Mouse (Mus musculus): ENCODE results near the gene Myo9b. TPM values are rescaled to one million over a fixed set of nuclear protein-coding genes. Genes with fewer than 3 reads are reported as not detected.
"Not testable (repeated sequence)": the region's sequence is repeated elsewhere in the genome, so short reads cannot be mapped to it uniquely, and the experiment has no call there.

Gene Myo9b
- 16.4 and 18.7 TPM in 2 replicates for polyA plus RNA-seq (2015; fragmentation: Nextera tagmentation; extraction: Ambion mirVana)

DNA sequence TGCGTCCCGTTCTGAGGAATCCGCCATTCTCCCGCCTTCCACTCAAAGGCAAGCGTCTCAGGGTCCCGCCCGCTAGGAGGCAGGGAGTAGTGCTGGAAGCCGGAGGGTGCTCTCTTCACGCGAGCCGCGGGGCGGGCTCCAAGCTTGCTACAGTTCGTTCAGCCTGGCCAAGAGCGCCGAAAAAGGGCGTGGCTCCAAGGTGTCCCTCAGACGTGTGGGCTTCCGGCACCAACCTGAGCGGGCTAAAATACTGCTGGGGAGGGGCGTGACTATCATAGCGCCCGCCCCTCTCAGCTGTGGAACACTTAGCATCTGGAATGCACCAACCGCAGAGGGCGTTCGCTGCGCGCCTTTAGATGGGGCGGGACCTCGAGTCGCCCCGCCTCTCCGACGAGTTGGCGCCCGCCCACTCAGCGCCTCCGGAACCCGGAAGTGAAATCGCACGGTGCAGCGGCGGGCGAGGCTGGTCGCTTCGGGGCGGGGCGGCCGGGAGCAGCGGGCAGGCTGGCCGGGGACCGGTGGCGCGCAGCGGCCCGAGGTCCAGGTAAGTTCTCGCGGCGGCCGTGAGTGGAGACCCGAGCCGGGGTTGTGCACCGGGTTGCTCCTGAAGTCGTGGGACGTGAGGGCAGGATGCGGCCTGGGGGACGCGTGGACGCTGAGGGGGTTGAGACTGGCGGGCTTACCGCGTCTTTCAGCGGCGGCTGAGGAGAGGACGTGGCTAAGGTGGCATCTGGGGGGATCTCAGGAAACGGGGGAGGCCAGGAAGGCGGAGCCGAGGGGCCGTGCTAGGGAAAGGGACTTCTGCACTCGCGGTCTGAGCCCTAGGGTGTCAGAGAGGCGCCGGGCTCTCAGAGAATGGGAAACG is at the start of gene Myo9b, which contains the start of gene Haus8:
Gene Myo9b (plus strand): TSS at position 429 of the 865 bp plus-strand sequence.
Gene Haus8 (minus strand): TSS at position 649 of the 865 bp plus-strand sequence.
- peak; percentile 100 for DNase-seq (ENCODE audit: low spot score)

DNA sequence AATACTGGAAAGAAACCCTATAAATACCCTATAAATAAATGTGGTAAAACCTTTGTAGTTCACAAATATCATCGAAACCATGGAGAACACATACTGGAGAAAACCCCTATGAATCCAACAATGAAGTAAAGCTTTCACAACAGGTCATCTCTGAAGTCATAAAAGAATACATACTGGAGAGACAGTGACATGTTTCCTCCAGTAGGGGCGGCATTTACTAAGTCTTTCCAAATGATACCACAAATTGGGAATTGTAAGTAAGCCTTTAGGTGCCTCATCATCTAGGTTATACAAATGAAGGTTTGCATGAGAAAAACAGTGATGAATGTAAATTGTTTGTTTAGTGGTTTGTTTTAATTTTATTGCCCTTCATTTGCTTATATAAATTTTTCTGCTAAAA is 48.0 kb upstream of the Myo9b start:
- peak; percentile 27 for DNase-seq (ENCODE audit: low spot score)

DNA sequence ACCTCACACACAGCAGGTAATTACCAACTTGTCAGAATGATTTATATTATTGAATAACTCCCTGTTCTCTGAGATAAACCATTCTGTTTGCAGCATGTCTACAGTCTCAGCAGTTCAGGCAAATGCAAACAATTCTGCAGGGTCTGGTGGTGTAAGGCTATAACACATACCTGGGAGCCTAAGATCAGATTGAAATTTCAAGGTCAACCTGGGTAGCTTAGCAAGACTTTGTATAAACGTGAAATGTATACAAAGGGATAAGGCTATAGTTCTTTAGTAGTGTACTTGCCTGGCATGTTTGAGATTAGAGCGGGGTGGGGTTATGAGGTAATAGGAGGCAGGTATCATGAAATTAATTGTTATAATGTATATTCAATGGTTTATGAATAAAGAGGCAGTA is 29.8 kb upstream of the Myo9b start:
- no peak for DNase-seq (ENCODE audit: low spot score)

DNA sequence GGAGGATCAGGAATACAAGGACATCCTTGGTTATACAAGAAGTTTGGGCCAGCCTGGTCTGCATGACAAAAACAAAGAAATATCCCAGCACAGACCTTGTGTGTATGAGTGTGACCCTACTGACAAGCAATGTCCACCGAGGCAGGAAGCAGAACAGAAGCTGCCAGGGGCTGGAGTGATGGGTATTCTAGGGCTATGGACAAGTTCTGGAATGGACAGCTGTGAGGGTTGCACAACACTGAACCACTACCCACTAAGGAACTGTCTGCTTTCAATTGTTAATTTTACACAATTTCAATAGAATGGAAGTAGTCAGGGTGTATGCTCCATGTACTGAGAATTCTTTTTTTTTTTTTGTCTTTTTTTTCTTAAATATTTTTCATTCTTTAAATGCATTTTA is 24.3 kb upstream of the Myo9b start:
- DNase-seq (ENCODE audit: low spot score): no peak

DNA sequence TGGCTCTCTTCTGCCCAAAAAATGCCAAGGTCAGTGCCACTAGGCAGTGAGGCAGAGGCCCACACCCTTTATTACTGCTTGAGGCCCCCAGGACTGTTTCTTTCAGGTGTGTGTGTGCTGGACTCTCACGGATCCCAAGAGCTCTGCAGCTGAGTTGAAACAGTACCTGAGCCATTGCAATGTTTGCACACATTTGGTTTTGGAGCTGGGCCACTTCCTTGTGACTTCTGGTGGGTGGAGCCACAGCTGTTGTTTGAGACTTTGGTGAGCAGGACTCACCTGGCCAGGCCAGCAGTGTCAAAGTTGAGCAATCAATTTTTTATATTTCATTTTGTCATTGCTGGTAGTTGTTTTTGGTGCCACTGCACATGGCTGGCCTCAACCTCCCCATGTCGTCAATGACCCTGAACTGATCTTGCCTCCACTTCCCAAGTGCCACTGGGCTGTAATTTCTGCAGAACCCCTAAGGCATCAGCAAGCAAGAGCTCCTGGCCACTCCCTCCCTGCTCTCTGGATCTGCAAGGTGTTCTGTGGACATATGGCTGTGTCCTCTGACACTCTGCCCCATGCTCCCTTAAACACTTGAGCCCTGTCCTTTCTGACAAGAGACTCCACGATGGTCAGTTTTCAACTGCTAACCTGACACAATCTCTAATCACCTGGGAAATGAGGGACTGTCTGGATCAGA is 15.8 kb upstream of the Myo9b start:
- no peak for DNase-seq (ENCODE audit: low spot score)

DNA sequence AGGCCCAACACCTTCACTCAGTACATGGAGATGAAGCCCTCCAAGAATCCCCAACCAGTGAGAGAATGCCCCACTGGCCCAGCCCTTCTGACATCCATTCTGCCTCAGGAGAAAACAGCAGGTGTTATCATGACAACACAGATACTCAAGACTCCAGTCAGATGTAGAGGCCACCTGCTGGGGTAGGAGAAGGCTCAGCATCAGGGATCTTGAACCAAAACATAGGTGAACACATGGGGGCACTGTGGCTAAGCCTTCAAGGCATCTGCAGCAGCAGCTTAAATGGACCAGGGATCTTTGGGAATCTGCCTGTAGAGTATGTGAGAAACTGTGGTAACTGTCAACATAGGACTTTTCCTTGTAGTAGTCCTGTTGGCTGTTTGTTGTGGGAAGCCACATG is 11.3 kb upstream of the Myo9b start:
- no peak for DNase-seq (ENCODE audit: low spot score)

DNA sequence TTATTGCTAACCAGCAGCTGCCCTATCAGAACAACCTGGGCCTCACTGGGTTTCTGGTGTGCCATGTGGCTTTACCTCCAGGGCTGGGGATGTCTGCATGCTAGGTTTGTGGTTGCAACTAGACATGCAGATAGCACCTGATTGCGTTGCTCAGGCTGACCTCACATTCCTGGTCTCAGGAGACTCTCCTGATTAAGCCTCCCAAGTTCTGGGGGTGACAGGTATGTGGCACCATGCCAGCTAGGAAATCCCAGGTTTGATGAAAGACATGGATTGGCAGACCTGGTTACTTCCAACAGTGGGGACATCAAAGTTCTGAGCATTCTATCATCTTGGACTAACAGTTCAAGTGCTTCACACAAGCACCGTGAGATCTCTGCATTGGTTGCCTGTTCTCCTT is 4.8 kb upstream of the Myo9b start:
- DNase-seq (ENCODE audit: low spot score): no peak

DNA sequence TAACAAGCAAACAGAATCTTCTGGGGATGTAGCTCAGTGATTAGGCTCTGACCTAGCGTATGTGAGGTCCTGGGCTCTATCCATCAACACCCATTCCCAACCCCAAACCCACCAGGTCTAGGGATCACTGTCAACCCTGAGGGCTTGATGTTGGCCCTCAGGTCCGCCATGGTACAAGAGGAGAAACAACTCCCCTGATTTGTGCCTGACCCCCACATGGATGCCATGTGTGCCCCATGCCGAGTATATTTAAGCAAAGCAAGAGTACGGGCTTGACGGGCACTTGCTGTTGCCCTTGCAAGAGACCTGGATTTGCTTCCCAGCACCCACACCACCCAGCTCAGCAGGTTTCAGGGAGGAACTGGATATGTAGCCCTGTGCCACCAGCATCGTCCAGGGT is 4.2 kb upstream of the Myo9b start:
- DNase-seq (ENCODE audit: low spot score): not testable (repeated sequence)

DNA sequence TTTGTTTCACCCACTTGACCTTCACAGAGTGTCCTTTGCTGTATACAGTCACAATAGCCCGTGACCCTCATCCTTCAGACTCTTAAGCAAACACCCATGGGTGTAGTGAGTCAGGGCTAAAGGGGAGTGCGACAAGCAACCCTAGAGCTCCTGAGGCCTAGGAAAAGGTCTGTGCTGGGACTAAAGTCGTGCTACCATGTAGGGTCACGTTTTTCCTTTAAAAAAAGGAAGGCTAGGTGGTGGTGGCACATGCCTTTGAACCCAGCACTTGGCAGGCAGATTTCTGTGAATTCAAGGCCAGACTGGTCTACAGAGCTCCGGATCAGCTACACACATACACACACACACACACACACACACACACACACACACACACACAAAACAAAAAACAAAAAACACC is 884 bp upstream of the Myo9b start:
- peak; percentile 5 for DNase-seq (ENCODE audit: low spot score)

DNA sequence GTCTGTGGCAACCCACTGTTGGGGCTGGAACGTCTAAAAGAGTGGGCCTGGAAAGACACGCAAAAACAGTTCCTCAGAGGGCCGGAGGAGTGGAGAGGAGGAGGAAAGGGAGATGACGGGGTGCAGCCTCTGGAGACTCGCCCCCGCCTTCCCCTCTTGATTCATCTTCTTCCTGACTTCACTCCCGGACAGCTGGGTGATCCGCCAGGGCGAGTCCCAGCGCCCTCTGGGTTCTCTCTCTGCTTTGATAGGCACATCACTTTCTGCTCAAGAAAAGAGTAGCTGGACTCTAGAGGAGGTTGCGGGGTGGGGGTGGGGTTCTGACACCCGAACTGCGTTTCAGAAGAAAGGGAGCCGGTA is 617 bp downstream of the Myo9b start:
- peak; percentile 54 for DNase-seq (ENCODE audit: low spot score)

DNA sequence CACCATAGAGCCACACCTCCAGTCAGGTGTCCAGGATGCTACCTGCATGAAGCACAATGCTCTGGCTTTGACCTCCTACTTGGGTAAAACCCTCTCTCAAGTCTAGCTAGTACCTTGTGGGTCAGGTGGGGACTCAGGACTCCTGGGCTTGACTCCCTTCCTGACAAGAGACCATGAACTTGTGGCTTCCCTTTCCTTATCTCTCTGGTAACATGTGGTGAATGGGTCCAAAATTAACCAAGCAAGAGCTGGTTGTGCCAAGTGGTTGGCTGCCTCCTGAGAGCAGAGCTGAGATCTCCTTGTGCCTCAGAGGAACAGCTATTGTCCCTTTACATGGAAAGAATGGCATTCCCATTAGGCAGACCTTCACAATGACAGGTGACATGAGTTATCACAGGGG is 2.0 kb downstream of the Myo9b start:
- DNase-seq (ENCODE audit: low spot score): no peak

DNA sequence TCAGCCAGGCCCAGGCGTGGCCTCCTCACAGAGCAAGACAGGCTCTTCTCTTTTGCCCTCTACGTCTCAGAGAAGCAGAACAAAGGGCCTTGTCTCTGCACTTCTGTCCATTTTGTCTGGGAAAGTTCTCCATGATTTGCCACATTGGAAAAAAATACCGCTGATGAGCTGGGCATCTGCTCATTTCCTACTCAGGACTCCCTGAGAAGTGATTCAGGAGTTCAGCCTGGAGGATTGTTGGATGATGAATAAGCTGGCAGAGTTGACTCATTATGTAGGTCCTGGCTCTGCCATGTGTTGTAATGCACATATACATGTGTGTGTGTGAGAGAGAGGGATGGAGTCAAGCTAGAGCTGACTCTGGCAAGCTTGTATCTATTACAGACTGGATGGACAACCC is 3.7 kb downstream of the Myo9b start:
- DNase-seq (ENCODE audit: low spot score): no peak

DNA sequence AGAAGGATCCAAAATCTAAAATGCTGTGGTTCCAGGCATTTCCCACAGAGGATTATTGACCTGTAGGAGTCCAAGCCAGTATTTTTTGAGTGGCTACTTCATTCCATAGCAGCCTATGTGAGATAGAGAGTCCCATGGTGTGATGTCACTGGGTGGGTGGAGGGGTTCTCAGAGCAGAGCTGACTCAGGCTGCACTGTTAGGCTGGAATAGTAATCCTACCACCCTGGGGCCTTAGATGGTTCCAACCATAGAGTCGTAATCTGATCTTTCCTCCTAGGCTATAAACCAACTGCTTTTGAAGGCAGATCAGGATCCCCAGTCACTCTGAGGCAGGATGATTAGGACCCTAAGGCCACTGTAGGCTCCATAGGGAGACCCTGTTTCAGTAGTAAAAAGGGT is 6.9 kb downstream of the Myo9b start:
- DNase-seq (ENCODE audit: low spot score): not testable (repeated sequence)

DNA sequence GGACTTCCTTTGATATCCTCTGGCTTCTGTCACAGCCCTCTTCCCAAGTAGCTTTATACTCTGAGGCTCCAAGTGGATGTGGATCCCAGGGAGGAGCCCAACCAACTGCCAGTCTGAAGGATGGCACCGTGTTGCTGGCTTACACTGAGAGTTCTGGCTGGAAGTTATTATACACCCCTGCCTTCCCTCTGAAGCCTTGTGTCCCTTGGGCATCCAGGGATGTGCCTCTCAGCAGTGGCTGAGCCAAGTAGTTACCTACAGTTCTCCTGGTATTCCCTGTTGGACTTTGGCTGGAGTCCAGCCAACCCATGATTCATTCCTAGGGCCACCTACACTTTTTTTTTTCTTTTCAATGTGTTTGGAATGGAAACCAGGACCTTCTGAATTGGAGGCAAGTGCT is 9.2 kb downstream of the Myo9b start:
- DNase-seq (ENCODE audit: low spot score): not testable (repeated sequence)

DNA sequence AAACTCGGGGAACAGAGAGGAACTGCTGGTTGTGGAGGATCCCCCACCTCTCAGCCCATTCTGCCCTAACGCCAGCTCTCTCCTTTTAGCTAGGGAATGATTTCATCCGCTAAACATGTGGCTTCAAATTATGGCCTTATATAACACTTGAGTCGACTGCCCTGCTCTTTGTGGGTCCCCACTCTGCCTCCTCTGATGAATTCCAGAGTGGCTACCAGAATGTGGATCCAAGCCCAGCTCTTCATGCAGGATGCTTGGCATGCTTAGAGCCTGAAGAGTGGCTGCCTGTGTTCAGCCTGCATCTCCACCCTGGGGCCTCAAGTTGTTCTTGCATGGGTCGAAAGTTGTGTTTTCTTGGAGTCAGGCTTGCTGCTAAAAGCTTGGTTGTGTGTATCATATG is 10.1 kb downstream of the Myo9b start:
- DNase-seq (ENCODE audit: low spot score): no peak

DNA sequence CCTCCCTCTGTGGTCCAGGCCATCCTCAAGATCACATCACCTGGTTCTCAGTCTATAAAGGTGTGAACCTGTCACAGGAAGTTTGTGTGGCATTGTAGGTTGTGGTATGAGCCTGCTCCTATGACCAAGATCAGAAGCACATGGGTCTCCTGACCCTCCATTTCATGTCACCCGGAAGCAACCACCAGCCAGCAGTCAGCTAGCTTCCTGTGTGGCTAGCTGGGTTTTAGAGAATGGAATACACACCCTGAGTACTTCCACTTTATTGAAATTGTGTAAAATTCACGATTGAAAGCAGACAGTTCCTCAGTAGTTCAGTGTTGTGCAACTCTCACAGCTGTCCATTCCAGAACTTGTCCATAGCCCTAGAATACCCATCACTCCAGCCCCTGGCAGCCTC is 13.7 kb downstream of the Myo9b start:
- DNase-seq (ENCODE audit: low spot score): not testable (repeated sequence)

DNA sequence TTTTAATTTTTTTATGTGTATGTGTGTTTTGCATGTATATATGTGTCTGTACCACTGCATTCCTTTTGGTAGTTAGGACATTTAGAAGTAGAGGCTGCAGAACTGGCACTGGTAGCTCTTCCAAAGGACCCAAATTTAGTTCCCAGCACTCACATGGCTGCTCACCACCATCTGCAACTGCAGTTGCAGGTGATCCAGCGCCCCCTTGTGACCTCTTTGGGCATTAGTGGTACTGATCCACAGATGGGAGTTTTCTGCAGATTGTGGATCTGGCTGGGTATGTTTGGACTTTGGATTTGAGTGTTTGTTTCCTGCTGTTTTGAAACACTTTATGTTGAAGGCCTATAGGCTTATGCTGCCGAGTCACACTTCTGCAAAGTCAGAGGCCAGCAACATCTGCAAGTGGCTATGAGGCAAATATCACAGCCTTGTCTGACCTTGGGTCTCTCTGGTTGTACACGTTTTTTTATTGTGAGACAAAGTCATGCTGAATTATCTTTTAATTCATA is 16.0 kb downstream of the Myo9b start:
- no peak for DNase-seq (ENCODE audit: low spot score)

DNA sequence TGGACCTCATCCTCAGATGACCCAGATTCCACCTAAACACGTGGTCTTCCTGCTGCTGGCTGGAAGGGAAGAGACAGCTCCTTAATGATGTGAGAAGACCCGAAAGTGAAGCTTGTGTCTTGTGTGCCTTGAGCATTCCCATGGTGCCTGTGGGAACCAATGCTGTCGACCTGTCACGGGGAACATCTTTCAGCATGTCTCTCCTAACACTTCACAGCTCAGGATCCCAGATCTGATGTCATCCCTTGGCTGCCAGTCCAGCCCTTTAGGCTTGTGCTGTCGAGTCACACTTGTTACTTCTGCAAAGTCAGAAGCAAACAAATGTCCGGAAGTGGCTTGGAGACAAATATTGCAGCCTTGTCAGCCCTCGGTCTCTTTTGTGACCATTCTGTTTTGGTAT is 16.6 kb downstream of the Myo9b start:
- no peak for DNase-seq (ENCODE audit: low spot score)

DNA sequence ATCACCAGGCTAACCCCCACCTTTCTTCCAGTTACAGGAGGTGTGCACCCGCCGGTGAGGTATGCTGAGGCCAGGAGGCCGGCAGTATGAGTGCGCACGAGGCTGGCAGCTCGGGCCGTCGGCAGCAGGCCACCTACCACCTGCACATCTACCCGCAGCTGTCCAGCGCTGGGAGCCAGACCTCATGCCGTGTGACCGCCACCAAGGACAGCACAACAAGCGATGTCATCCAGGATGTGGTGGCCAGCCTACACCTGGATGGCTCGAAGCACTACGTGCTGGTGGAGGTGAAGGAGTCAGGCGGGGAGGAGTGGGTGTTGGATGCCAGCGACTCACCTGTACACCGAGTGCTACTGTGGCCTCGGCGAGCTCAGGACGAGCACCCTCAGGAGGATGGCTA is 17.7 kb downstream of the Myo9b start:
- DNase-seq (ENCODE audit: low spot score): no peak

DNA sequence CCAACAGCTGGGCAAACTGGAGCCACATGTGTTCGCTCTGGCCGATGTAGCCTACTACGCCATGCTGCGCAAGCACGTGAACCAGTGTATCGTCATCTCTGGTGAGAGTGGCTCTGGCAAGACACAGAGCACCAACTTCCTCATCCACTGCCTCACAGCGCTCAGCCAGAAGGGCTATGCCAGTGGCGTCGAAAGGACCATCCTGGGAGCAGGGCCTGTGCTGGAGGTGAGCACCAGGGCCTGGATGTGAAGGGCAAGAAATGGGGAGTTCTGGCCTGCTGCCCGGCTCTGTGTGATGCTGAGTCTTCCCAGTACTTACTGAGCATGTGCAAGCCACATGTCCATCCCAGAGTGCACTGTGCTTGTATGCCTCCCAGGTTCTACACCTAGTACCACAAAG is 18.4 kb downstream of the Myo9b start:
- DNase-seq (ENCODE audit: low spot score): no peak

DNA sequence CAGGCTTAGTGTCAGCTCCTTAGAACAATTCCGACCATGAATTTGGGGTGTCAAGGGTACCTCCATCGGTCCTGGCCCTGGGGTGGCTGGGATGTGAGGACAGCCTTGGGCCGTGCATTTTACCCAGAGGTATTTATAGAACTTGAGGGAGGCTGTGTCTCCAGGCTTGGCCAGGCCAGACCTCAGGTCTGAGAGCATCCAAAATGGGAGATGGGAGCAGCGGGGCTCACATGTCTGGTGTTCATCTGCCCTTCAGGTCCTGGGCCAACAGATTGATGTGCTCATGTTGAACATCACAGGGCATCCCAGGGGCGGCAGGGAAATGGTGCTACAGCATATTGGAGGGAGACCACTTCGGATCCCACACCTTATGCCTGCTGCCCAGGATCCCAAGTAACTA is 18.8 kb downstream of the Myo9b start:
- DNase-seq (ENCODE audit: low spot score): no peak

DNA sequence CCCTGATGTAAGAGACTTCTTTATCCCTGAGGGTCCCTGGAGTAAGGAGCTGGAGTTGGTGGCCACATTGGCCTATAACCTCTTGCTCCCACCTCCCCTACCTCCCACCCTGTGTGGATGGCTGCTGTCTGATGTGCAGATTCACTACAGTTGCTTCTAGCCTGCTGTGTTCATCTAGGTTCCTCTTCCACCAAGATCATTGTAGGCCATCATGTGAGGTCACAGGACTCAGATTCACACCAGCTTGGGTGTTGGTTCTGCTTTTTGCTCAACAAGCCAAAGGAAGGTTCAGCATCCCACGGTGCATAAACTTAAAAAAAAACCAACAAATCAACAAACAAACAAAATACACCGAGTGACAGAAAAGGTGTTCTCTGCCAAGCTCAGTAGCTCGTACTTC is 21.4 kb downstream of the Myo9b start:
- not testable (repeated sequence) for DNase-seq (ENCODE audit: low spot score)

DNA sequence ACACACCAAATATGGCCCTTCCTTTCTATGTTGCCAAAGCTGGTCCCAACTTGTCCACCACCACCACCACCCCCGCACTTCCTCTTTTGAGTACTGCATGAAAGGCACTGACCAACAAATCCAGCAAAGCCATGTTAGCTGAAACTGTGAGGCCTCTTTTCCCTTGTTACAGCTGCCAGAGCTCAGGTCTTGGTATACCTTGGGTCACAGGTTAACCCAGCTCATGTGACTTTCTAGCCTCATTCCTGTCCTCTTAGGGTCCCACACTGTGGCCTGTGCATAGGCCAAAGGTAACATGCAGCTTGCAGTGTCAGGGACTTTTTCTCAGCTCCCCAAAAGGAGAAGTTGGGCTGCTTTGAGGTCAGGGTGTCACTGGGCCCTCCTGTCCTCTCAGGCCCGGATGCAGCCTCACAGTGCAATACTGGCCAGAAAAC is 23.7 kb downstream of the Myo9b start:
- DNase-seq (ENCODE audit: low spot score): no peak
